Comparison of ENCODE assay signal across 11 mouse cellular contexts in genomic region chr9:118341401-118341800, GRCm38 (mm10).
A peak's percentile ranks its signal among the peaks of the same experiment; 100 is the strongest.
DNase-seq lines count a peak whose midpoint lies in the region; ATAC-seq and TF ChIP-seq lines count a peak whose summit lies in the region.
"Had no signal": no experiment of that assay in that cellular context is flagged by ENCODE, and none has a peak within 500 bp of the region (broad histone marks: within the 10 kb centered on the region; RNA-seq: fewer than 3 reads in every experiment).

No protein-coding gene starts in this region.

- peak overlapping the region; percentile 55 for H3K4me2 ChIP-seq in heart, embryonic 16.5 days (ENCODE audit: low read depth, low read length)
- H3K4me2 ChIP-seq in hindbrain, embryonic 15.5 days: peak overlapping the region; percentile 51
- peak overlapping the region; percentile 42 for H3K4me2 ChIP-seq in midbrain, postnatal 0 days (ENCODE audit: low read depth, low read length, poor library complexity, severe bottlenecking)

- no peaks in the 10 kb centered on the region for H3K9me3 ChIP-seq in heart, embryonic 16.5 days (replicated peaks; ENCODE audit: control insufficient read depth, low read length)
- no peaks in the 10 kb centered on the region for H3K9me3 ChIP-seq in hindbrain, embryonic 15.5 days
- no peaks in the 10 kb centered on the region for H3K9me3 ChIP-seq in midbrain, postnatal 0 days (ENCODE audit: low read length)

- no peak for ATAC-seq in heart, embryonic 16.5 days (replicated peaks; ENCODE audit: extremely low read depth, insufficient read depth, low FRiP score)
- no peak; the same call in 1 of the 2 replicates for ATAC-seq in hindbrain, embryonic 15.5 days (ENCODE audit: low FRiP score, low read depth)
- no peak for ATAC-seq in midbrain, postnatal 0 days (ENCODE audit: low FRiP score)
- ATAC-seq in CD4-positive, CD25-positive, alpha-beta regulatory T cell, adult 4 months: no peak

- no peak for TF ChIP-seq CTCF in midbrain, postnatal 0 days (IDR thresholded peaks at IDR 0.05)

- no peaks in the 10 kb centered on the region for H3K36me3 ChIP-seq in heart, embryonic 16.5 days (ENCODE audit: control insufficient read depth, insufficient read depth)
- no peaks in the 10 kb centered on the region for H3K36me3 ChIP-seq in hindbrain, embryonic 15.5 days
- no peaks in the 10 kb centered on the region for H3K36me3 ChIP-seq in midbrain, postnatal 0 days (ENCODE audit: insufficient read depth, low read length)
- H3K36me3 ChIP-seq: G1E had no signal

- H3K4me1 ChIP-seq in heart, embryonic 16.5 days (ENCODE audit: control insufficient read depth, insufficient read depth, low read length): no peaks in the 10 kb centered on the region
- no peaks in the 10 kb centered on the region for H3K4me1 ChIP-seq in hindbrain, embryonic 15.5 days (replicated peaks)
- H3K4me1 ChIP-seq in midbrain, postnatal 0 days (ENCODE audit: insufficient read depth, low read length): no peaks in the 10 kb centered on the region

- H3K27ac ChIP-seq in heart, embryonic 16.5 days (ENCODE audit: low read length): no peak overlapping the region
- H3K27ac ChIP-seq in hindbrain, embryonic 15.5 days (replicated peaks): no peak overlapping the region
- no peak overlapping the region for H3K27ac ChIP-seq in midbrain, postnatal 0 days (ENCODE audit: low read depth, low read length)
- H3K27ac ChIP-seq: liver, embryonic 14.5 days had no signal

- peak overlapping the region; percentile 31 for H3K4me3 ChIP-seq in heart, embryonic 16.5 days (ENCODE audit: low read length)
- peak overlapping the region; percentile 29 for H3K4me3 ChIP-seq in hindbrain, embryonic 15.5 days
- peak overlapping the region; percentile 16; the same call in 1 of the 2 replicates for H3K4me3 ChIP-seq in midbrain, postnatal 0 days (ENCODE audit: low read depth, low read length)
- H3K4me3 ChIP-seq: erythroblast, embryonic 14.5 days had no signal

- WGBS in heart, embryonic 16.5 days: 31% methylated on average over 12 of the region's 12 CpGs
- 46% methylated on average over 12 of the region's 12 CpGs for WGBS in hindbrain, embryonic 15.5 days
- WGBS in midbrain, postnatal 0 days: 47% methylated on average over 12 of the region's 12 CpGs

- no peak for DNase-seq in heart, adult 9 months (ENCODE audit: low spot score in 2 of 2)
- peak; percentile 21 to 36 for DNase-seq in cerebellum, postnatal 10 days
- no peak for DNase-seq in midbrain, postnatal 0 days (ENCODE audit: low spot score)
- DNase-seq in B cell, adult 2 months: no peak
- no peak for DNase-seq in thymus, adult 18-20 months

- no peak overlapping the region for H3K9ac ChIP-seq in heart, embryonic 16.5 days (ENCODE audit: low read length)
- peak overlapping the region; percentile 25; the same call in 1 of the 2 replicates for H3K9ac ChIP-seq in hindbrain, embryonic 15.5 days
- H3K9ac ChIP-seq in midbrain, postnatal 0 days (replicated peaks; ENCODE audit: low read length, poor library complexity, severe bottlenecking): no peak overlapping the region
- H3K9ac ChIP-seq: liver, embryonic 14.5 days had no signal

- H3K27me3 ChIP-seq in heart, embryonic 16.5 days (ENCODE audit: control insufficient read depth, insufficient read depth, low read length): no peaks in the 10 kb centered on the region
- H3K27me3 ChIP-seq in hindbrain, embryonic 15.5 days: no peaks in the 10 kb centered on the region
- H3K27me3 ChIP-seq in midbrain, postnatal 0 days (ENCODE audit: insufficient read depth, low read length): no peaks in the 10 kb centered on the region

Comparison
In these comparisons a context has a peak if more than half of its experiments do, and no peak if none do; other contexts are left out.
1. DNase-seq: peak in cerebellum, postnatal 10 days (2 of 2); none in heart, adult 9 months (0 of 2), midbrain, postnatal 0 days (single experiment), B cell, adult 2 months (0 of 2) and thymus, adult 18-20 months (0 of 2).
2. Peak in every context shown above with its lines, with median percentiles within 50 percentile points of each other: H3K4me2 ChIP-seq and H3K4me3 ChIP-seq.